Mouse (Mus musculus) monocyte, adult 2 months (primary cell): ENCODE measurements at regions not wholly inside any gene's neighbourhood (a gene's known extent, or its start where the extent isn't known, plus 50 kb on each side); places are given as distances from the start of the nearest gene placed in this dataset.

Source experiments
- DNase-seq, 2 experiments: peaks; one replicate each; pipeline ENCODE4 v3.0.0; 2022; ENCODE audit warnings: low spot score in 2 of 2, low read depth in 1 of 2

- no peak for DNase-seq
Measured at GRCm38 (mm10) chr13:100940791-100941190, 107.6 kb upstream of the Slc30a5 start.

- DNase-seq = no peak
Measured at GRCm38 (mm10) chr13:100939677-100940076, 106.5 kb upstream of the Slc30a5 start.

- DNase-seq = no peak
Measured at GRCm38 (mm10) chr13:100933265-100933664, 100.0 kb upstream of the Slc30a5 start.

GRCm38 (mm10) chr13:100899566-100899965 lies 66.3 kb upstream of the Slc30a5 start:
- no peak for DNase-seq

GRCm38 (mm10) chr13:100893871-100894270 lies 60.6 kb upstream of the Slc30a5 start:
- DNase-seq = no peak

- no peak for DNase-seq
Measured at GRCm38 (mm10) chr13:100893096-100893495, 59.9 kb upstream of the Slc30a5 start.

- DNase-seq = no peak
Measured at GRCm38 (mm10) chr13:100892647-100893071, 59.4 kb upstream of the Slc30a5 start.

GRCm38 (mm10) chr13:100892204-100892603 lies 59.0 kb upstream of the Slc30a5 start:
- DNase-seq = peak; percentile 8 to 12

GRCm38 (mm10) chr13:100890457-100890856 lies 57.2 kb upstream of the Slc30a5 start:
- DNase-seq = no peak

- DNase-seq = no peak
Measured at GRCm38 (mm10) chr13:100888481-100888880, 55.3 kb upstream of the Slc30a5 start.

- no peak for DNase-seq
Measured at GRCm38 (mm10) chr13:100883711-100884110, 50.5 kb upstream of the Slc30a5 start.
